In the genomic region with DNA sequence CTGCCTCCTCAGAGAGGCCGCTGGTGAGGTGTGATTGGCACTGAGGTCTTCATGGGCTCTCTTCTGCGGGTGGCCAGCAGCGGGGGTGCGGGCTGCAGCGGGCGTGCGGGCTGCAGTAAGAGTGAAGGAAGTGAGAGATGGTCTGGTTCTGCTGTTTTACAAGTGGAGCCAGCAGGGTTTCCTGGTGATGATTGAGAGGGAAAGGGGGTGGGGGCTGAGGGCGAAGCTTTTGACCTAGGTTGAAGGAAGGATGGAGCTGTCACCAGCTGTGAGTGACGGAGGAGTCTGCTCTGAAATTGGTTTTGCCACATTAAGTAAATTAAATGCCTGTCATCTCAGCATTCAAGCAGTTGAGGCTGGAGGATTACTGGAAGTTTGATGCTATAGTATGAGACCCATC, we compare ENCODE assay signal across 11 mouse cellular contexts. TPM values are rescaled to one million over a fixed set of nuclear protein-coding genes. Genes with fewer than 3 reads are reported as not detected.
DNase-seq lines count a peak whose midpoint lies in the region; ATAC-seq lines count a peak whose summit lies in the region.
"Had no signal": no experiment of that assay in that cellular context is flagged by ENCODE, and none has a peak within 500 bp of the region (broad histone marks: within the 10 kb centered on the region; RNA-seq: fewer than 3 reads in every experiment).

No protein-coding gene starts in this region.

- H3K4me2 ChIP-seq in hindbrain, embryonic 13.5 days: no peak overlapping the region
- no peak overlapping the region for H3K4me2 ChIP-seq in hindbrain, embryonic 16.5 days (ENCODE audit: low read length)
- no peak overlapping the region for H3K4me2 ChIP-seq in midbrain, embryonic 12.5 days (replicated peaks)
- H3K4me2 ChIP-seq in midbrain, embryonic 14.5 days (ENCODE audit: low read length): no peak overlapping the region
- no peak overlapping the region for H3K4me2 ChIP-seq in limb, embryonic 11.5 days (ENCODE audit: low read depth, severe bottlenecking)
- H3K4me2 ChIP-seq in neural tube, embryonic 13.5 days: no peak overlapping the region

- no peak for DNase-seq in midbrain, embryonic 14.5 days
- DNase-seq in limb, embryonic 11.5 days (ENCODE audit: low spot score): no peak
- DNase-seq: cerebellum, adult 11 months; gastrocnemius, postnatal 25 days; layer of hippocampus, postnatal 36 days had no signal

- H3K36me3 ChIP-seq in hindbrain, embryonic 13.5 days: peaks cover 92% of the 10 kb centered on the region
- peaks cover 41% of the 10 kb centered on the region for H3K36me3 ChIP-seq in hindbrain, embryonic 16.5 days (ENCODE audit: control insufficient read depth, insufficient read depth, low read length)
- peaks cover 42% of the 10 kb centered on the region for H3K36me3 ChIP-seq in midbrain, embryonic 12.5 days
- peaks cover 78% of the 10 kb centered on the region for H3K36me3 ChIP-seq in midbrain, embryonic 14.5 days (ENCODE audit: control insufficient read depth, insufficient read depth, low read length)
- H3K36me3 ChIP-seq in limb, embryonic 11.5 days (ENCODE audit: control insufficient read depth, insufficient read depth, low read length): peaks cover 2% of the 10 kb centered on the region; the same call in 1 of the 2 replicates
- peaks cover 89% of the 10 kb centered on the region for H3K36me3 ChIP-seq in neural tube, embryonic 13.5 days

- peak overlapping the region; percentile 18; the same call in 1 of the 2 replicates for H3K27ac ChIP-seq in hindbrain, embryonic 13.5 days
- no peak overlapping the region for H3K27ac ChIP-seq in hindbrain, embryonic 16.5 days (ENCODE audit: low read depth, low read length)
- H3K27ac ChIP-seq in midbrain, embryonic 12.5 days (replicated peaks): peak overlapping the region; percentile 1; the same call in 1 of the 2 replicates
- no peak overlapping the region for H3K27ac ChIP-seq in midbrain, embryonic 14.5 days (replicated peaks; ENCODE audit: low read depth, low read length)
- H3K27ac ChIP-seq in limb, embryonic 11.5 days (replicated peaks; ENCODE audit: low read depth, low read length): peak overlapping the region; percentile 56; the same call in 1 of the 2 replicates
- H3K27ac ChIP-seq in neural tube, embryonic 13.5 days (replicated peaks): peak overlapping the region; percentile 38; the same call in 1 of the 2 replicates
- H3K27ac ChIP-seq: macrophage had no signal

- ATAC-seq in hindbrain, embryonic 13.5 days (ENCODE audit: low FRiP score): no peak
- ATAC-seq in hindbrain, embryonic 16.5 days: no peak
- no peak for ATAC-seq in midbrain, embryonic 12.5 days (ENCODE audit: low FRiP score, low read depth)
- no peak for ATAC-seq in midbrain, embryonic 14.5 days (ENCODE audit: low FRiP score, low TSS enrichment)
- no peak for ATAC-seq in limb, embryonic 11.5 days (ENCODE audit: insufficient number of reproducible peaks, low FRiP score, low TSS enrichment, low read depth)
- no peak for ATAC-seq in neural tube, embryonic 13.5 days (ENCODE audit: low read depth)
- no peak for ATAC-seq in frontal cortex, adult (ENCODE audit: low TSS enrichment)

- WGBS in hindbrain, embryonic 13.5 days: 61% methylated on average over 9 of the region's 9 CpGs
- 57% methylated on average over 9 of the region's 9 CpGs for WGBS in hindbrain, embryonic 16.5 days
- 74% methylated on average over 9 of the region's 9 CpGs for WGBS in midbrain, embryonic 12.5 days
- WGBS in midbrain, embryonic 14.5 days: 53% methylated on average over 9 of the region's 9 CpGs
- 34% methylated on average over 9 of the region's 9 CpGs for WGBS in limb, embryonic 11.5 days
- 53% methylated on average over 9 of the region's 9 CpGs for WGBS in neural tube, embryonic 13.5 days

- peaks cover 14% of the 10 kb centered on the region for H3K4me1 ChIP-seq in hindbrain, embryonic 13.5 days (replicated peaks)
- no peaks in the 10 kb centered on the region; the same call in 1 of the 2 replicates for H3K4me1 ChIP-seq in hindbrain, embryonic 16.5 days (ENCODE audit: control insufficient read depth, insufficient read depth, low read depth, low read length)
- H3K4me1 ChIP-seq in midbrain, embryonic 12.5 days: no peaks in the 10 kb centered on the region
- no peaks in the 10 kb centered on the region for H3K4me1 ChIP-seq in midbrain, embryonic 14.5 days (ENCODE audit: control insufficient read depth, insufficient read depth, low read length)
- H3K4me1 ChIP-seq in limb, embryonic 11.5 days (ENCODE audit: control insufficient read depth, insufficient read depth, low read length): peaks cover 11% of the 10 kb centered on the region
- H3K4me1 ChIP-seq in neural tube, embryonic 13.5 days (replicated peaks): no peaks in the 10 kb centered on the region; the same call in 1 of the 2 replicates

- H3K27me3 ChIP-seq in hindbrain, embryonic 13.5 days: no peaks in the 10 kb centered on the region
- no peaks in the 10 kb centered on the region for H3K27me3 ChIP-seq in hindbrain, embryonic 16.5 days (replicated peaks; ENCODE audit: control insufficient read depth, insufficient read depth, low read length)
- no peaks in the 10 kb centered on the region for H3K27me3 ChIP-seq in midbrain, embryonic 12.5 days
- no peaks in the 10 kb centered on the region for H3K27me3 ChIP-seq in midbrain, embryonic 14.5 days (ENCODE audit: control insufficient read depth, insufficient read depth, low read length)
- H3K27me3 ChIP-seq in limb, embryonic 11.5 days (ENCODE audit: control insufficient read depth, insufficient read depth, low read length): no peaks in the 10 kb centered on the region
- H3K27me3 ChIP-seq in neural tube, embryonic 13.5 days: no peaks in the 10 kb centered on the region

- H3K9me3 ChIP-seq in hindbrain, embryonic 13.5 days: no peaks in the 10 kb centered on the region
- H3K9me3 ChIP-seq in hindbrain, embryonic 16.5 days (ENCODE audit: control insufficient read depth, low read length): no peaks in the 10 kb centered on the region
- H3K9me3 ChIP-seq in midbrain, embryonic 12.5 days: no peaks in the 10 kb centered on the region
- no peaks in the 10 kb centered on the region for H3K9me3 ChIP-seq in midbrain, embryonic 14.5 days (ENCODE audit: control insufficient read depth, low read length)
- no peaks in the 10 kb centered on the region for H3K9me3 ChIP-seq in limb, embryonic 11.5 days (ENCODE audit: control insufficient read depth, low read length)
- no peaks in the 10 kb centered on the region for H3K9me3 ChIP-seq in neural tube, embryonic 13.5 days

- H3K4me3 ChIP-seq in hindbrain, embryonic 13.5 days: no peak overlapping the region
- no peak overlapping the region for H3K4me3 ChIP-seq in hindbrain, embryonic 16.5 days (ENCODE audit: low read length)
- no peak overlapping the region for H3K4me3 ChIP-seq in midbrain, embryonic 12.5 days
- H3K4me3 ChIP-seq in midbrain, embryonic 14.5 days (replicated peaks; ENCODE audit: low read depth, low read length): no peak overlapping the region
- no peak overlapping the region for H3K4me3 ChIP-seq in limb, embryonic 11.5 days (ENCODE audit: low read depth, low read length)
- no peak overlapping the region for H3K4me3 ChIP-seq in neural tube, embryonic 13.5 days

- no peak overlapping the region for H3K9ac ChIP-seq in hindbrain, embryonic 13.5 days
- no peak overlapping the region for H3K9ac ChIP-seq in hindbrain, embryonic 16.5 days (ENCODE audit: low read depth, low read length)
- H3K9ac ChIP-seq in midbrain, embryonic 12.5 days (replicated peaks): no peak overlapping the region
- H3K9ac ChIP-seq in midbrain, embryonic 14.5 days (replicated peaks; ENCODE audit: low read length): no peak overlapping the region
- no peak overlapping the region for H3K9ac ChIP-seq in limb, embryonic 11.5 days (ENCODE audit: low read length)
- 0 out of 2 replicates have a peak overlapping the region, but pooled peaks have one; percentile 5 for H3K9ac ChIP-seq in neural tube, embryonic 13.5 days

RNA-seq across cellular contexts. Expression of gene Map4k2, which starts 7.8 kb away (rescaled TPM):
- 17.5 and 17.6 TPM in 2 replicates for polyA plus RNA-seq in hindbrain, embryonic 13.5 days (2015; fragmentation: Nextera tagmentation; extraction: Ambion mirVana)
- 19.6 and 23.1 TPM in 2 replicates for polyA plus RNA-seq in hindbrain, embryonic 16.5 days (2015; fragmentation: Nextera tagmentation; extraction: Ambion mirVana)
- polyA plus RNA-seq in midbrain, embryonic 12.5 days (2016; fragmentation: Nextera tagmentation; extraction: Ambion mirVana): 14.6 and 14.7 TPM in 2 replicates
- polyA plus RNA-seq in midbrain, embryonic 14.5 days (2014; fragmentation: Nextera tagmentation; extraction: Ambion mirVana): 14.3 and 18.8 TPM in 2 replicates
- 6.8 and 7.3 TPM in 2 replicates for polyA plus RNA-seq in limb, embryonic 11.5 days (2014; fragmentation: Nextera tagmentation; extraction: Ambion mirVana)
- 13.5 and 17.0 TPM in 2 replicates for polyA plus RNA-seq in neural tube, embryonic 13.5 days (2015; fragmentation: Nextera tagmentation; extraction: Ambion mirVana)

RNA-seq across cellular contexts. Expression of gene Men1, which starts 13.9 kb away (rescaled TPM):
- polyA plus RNA-seq in hindbrain, embryonic 13.5 days (2015; fragmentation: Nextera tagmentation; extraction: Ambion mirVana): 71.7 and 73.8 TPM in 2 replicates
- polyA plus RNA-seq in hindbrain, embryonic 16.5 days (2015; fragmentation: Nextera tagmentation; extraction: Ambion mirVana): 68.4 and 85.0 TPM in 2 replicates
- polyA plus RNA-seq in midbrain, embryonic 12.5 days (2016; fragmentation: Nextera tagmentation; extraction: Ambion mirVana): 99.0 and 103 TPM in 2 replicates
- 54.8 and 55.4 TPM in 2 replicates for polyA plus RNA-seq in midbrain, embryonic 14.5 days (2014; fragmentation: Nextera tagmentation; extraction: Ambion mirVana)
- 65.3 and 66.7 TPM in 2 replicates for polyA plus RNA-seq in limb, embryonic 11.5 days (2014; fragmentation: Nextera tagmentation; extraction: Ambion mirVana)
- 71.5 and 73.9 TPM in 2 replicates for polyA plus RNA-seq in neural tube, embryonic 13.5 days (2015; fragmentation: Nextera tagmentation; extraction: Ambion mirVana)

RNA-seq across cellular contexts. Expression of gene Sf1, which starts 14.8 kb away (rescaled TPM):
- polyA plus RNA-seq in hindbrain, embryonic 13.5 days (2015; fragmentation: Nextera tagmentation; extraction: Ambion mirVana): 103 and 107 TPM in 2 replicates
- polyA plus RNA-seq in hindbrain, embryonic 16.5 days (2015; fragmentation: Nextera tagmentation; extraction: Ambion mirVana): 81.4 and 106 TPM in 2 replicates
- 193 and 205 TPM in 2 replicates for polyA plus RNA-seq in midbrain, embryonic 12.5 days (2016; fragmentation: Nextera tagmentation; extraction: Ambion mirVana)
- polyA plus RNA-seq in midbrain, embryonic 14.5 days (2014; fragmentation: Nextera tagmentation; extraction: Ambion mirVana): 99.6 and 125 TPM in 2 replicates
- 209 and 228 TPM in 2 replicates for polyA plus RNA-seq in limb, embryonic 11.5 days (2014; fragmentation: Nextera tagmentation; extraction: Ambion mirVana)
- polyA plus RNA-seq in neural tube, embryonic 13.5 days (2015; fragmentation: Nextera tagmentation; extraction: Ambion mirVana): 107 and 119 TPM in 2 replicates

RNA-seq across cellular contexts. Expression of gene Pygm, which starts 35.5 kb away (rescaled TPM):
- 4.9 and 5.7 TPM in 2 replicates for polyA plus RNA-seq in hindbrain, embryonic 13.5 days (2015; fragmentation: Nextera tagmentation; extraction: Ambion mirVana)
- 10.2 and 13.2 TPM in 2 replicates for polyA plus RNA-seq in hindbrain, embryonic 16.5 days (2015; fragmentation: Nextera tagmentation; extraction: Ambion mirVana)
- polyA plus RNA-seq in midbrain, embryonic 12.5 days (2016; fragmentation: Nextera tagmentation; extraction: Ambion mirVana): 2.3 and 2.7 TPM in 2 replicates
- 2.0 and 2.9 TPM in 2 replicates for polyA plus RNA-seq in midbrain, embryonic 14.5 days (2014; fragmentation: Nextera tagmentation; extraction: Ambion mirVana)
- 1.8 and 2.0 TPM in 2 replicates for polyA plus RNA-seq in limb, embryonic 11.5 days (2014; fragmentation: Nextera tagmentation; extraction: Ambion mirVana)
- 5.7 and 6.3 TPM in 2 replicates for polyA plus RNA-seq in neural tube, embryonic 13.5 days (2015; fragmentation: Nextera tagmentation; extraction: Ambion mirVana)

RNA-seq across cellular contexts. Expression of gene Cdc42bpg, which starts 42.5 kb away (rescaled TPM):
- polyA plus RNA-seq in hindbrain, embryonic 13.5 days (2015; fragmentation: Nextera tagmentation; extraction: Ambion mirVana): 0.42 and 0.48 TPM in 2 replicates
- polyA plus RNA-seq in hindbrain, embryonic 16.5 days (2015; fragmentation: Nextera tagmentation; extraction: Ambion mirVana): 0.26 and 0.31 TPM in 2 replicates
- polyA plus RNA-seq in midbrain, embryonic 12.5 days (2016; fragmentation: Nextera tagmentation; extraction: Ambion mirVana): 0.29 and 0.37 TPM in 2 replicates
- 0.43 and 1.3 TPM in 2 replicates for polyA plus RNA-seq in midbrain, embryonic 14.5 days (2014; fragmentation: Nextera tagmentation; extraction: Ambion mirVana)
- polyA plus RNA-seq in limb, embryonic 11.5 days (2014; fragmentation: Nextera tagmentation; extraction: Ambion mirVana): 0.54 and 0.69 TPM in 2 replicates
- 0.26 and 0.57 TPM in 2 replicates for polyA plus RNA-seq in neural tube, embryonic 13.5 days (2015; fragmentation: Nextera tagmentation; extraction: Ambion mirVana)

Comparison
In these comparisons a context has a peak if more than half of its experiments do, and no peak if none do; other contexts are left out.
1. H3K27ac ChIP-seq: peak in hindbrain, embryonic 13.5 days (single experiment), midbrain, embryonic 12.5 days (single experiment), limb, embryonic 11.5 days (single experiment) and neural tube, embryonic 13.5 days (single experiment); none in hindbrain, embryonic 16.5 days (single experiment) and midbrain, embryonic 14.5 days (single experiment).